Mouse (Mus musculus) erythroblast, embryonic 14.5 days (primary cell): ENCODE results near the gene Mid1ip1.

Experiments used
- GATA1 ChIP-seq: IDR thresholded peaks from 2 replicates; pipeline ENCODE4 v1.6.1; 2012; ENCODE audit warnings: low read length, inconsistent platforms, mixed read lengths
- TAL1 ChIP-seq: IDR thresholded peaks from 3 replicates; pipeline ENCODE4 v1.6.1; 2012; ENCODE audit warnings: low read length, inconsistent platforms, mixed read lengths

GRCm38 (mm10) chrX:10720391-10720790 lies 5.6 kb downstream of the Mid1ip1 start:
- TF ChIP-seq TAL1 (no peak), GATA1 (no peak)
